Mouse (Mus musculus) erythroid progenitor cell, adult 5-6 weeks (primary cell): Measurements from ENCODE around the gene Rassf3. TPM values are rescaled to one million over a fixed set of nuclear protein-coding genes. Genes with fewer than 3 reads are reported as not detected.
A peak's percentile ranks its signal among the peaks of the same experiment; 100 is the strongest.

Experiments used
- ATAC-seq: replicated peaks from 2 replicates; pipeline ENCODE4 v1.8.0; 2016; ENCODE audit warnings: moderate number of reproducible peaks, mild to moderate bottlenecking, moderate TSS enrichment, inconsistent platforms; ENCODE audit not compliant: poor library complexity, low FRiP score, severe bottlenecking
- total RNA-seq, 2 experiments: library from RNA; stranded (forward) in 1 of 2; stranded (reverse) in 1 of 2; fragments of 150-400 nt in 1 of 2; fragments of 186-747, 209-891 nt in 1 of 2; gene quantifications; 2 replicates each; pipeline versions ENCODE4 v1.2.3 to v1.2.4; 2015 to 2017; ENCODE audit warnings: low replicate concordance in 2 of 2

Gene Rassf3
- total RNA-seq (2015; ENCODE audit: low replicate concordance) (9.2 and 9.7 TPM in 2 replicates), total RNA-seq (2017; ENCODE audit: low replicate concordance) (6.9 and 8.0 TPM in 2 replicates)

DNA sequence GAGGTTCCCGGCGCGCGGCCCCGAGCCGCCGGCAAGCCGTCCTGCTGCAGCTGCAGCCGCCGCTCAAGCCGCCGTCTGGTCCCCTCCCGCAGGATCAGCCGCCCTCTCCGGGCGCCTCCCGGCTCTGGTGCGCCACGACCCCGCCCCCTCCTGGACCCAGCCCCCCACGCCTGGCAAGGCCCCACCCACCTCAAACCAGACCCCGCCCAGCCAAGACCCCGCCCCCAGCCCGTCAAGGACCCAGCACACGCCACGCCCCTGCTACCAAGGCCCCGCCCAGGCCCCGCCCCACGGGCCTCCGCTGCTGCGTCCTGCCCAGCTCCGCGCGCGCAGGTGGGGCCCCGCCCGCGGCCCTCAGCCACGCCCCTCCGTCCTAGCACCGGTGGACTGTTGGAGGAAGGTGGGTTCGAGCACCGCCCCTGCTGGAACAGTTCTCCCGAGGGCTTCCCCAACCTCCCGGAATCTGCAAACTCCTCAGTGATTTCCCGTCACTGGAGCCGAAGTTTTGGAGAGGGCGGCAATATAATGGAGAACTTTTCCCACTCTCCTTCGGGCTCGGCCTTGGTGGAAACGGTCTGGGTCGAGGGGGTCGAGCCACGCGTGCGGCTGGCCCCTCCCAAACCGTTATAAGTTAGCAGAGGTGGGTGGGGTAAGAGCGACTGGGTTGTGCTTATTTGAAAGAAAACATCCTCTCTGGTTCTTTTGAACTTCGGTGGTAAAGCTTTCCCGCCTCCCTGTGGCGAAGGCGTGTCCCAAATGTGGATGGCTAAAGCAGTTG, at the start of gene Rassf3:
Rassf3 (minus strand) TSS at position 158 of the 778 bp plus-strand sequence.
- peak; percentile 83 for ATAC-seq

DNA sequence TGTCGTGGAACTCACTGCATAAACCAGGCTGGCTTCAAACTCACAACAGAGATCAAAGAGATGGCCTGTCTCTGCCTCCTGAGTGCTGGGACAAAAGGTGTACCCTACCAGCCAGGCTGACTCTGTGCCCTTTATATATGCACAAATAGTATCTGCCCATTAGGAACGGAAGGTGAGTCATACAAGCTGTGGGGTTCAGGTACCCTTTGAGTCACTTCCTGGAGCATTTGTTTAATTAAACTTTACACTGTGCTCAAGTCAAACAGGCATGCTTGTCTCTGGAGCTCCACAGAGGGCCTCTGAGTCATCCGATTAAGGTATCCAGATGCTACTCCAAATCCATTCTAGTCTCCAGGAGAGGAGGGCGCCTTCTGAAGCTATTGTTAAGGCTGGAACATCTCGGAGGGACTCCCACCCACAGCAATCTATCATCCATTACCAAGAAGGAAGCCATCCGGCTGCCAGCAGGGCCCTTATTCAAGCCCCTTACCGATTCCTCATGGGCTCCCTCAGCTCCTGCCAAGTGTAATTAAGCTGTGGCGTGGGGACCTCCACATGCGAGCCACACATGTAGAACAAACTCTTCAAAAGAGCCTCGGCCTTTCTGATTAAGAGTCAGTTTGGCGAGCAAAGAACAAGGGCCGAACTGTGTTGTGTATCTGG, 44.9 kb upstream of the Rassf3 start:
- no peak for ATAC-seq

DNA sequence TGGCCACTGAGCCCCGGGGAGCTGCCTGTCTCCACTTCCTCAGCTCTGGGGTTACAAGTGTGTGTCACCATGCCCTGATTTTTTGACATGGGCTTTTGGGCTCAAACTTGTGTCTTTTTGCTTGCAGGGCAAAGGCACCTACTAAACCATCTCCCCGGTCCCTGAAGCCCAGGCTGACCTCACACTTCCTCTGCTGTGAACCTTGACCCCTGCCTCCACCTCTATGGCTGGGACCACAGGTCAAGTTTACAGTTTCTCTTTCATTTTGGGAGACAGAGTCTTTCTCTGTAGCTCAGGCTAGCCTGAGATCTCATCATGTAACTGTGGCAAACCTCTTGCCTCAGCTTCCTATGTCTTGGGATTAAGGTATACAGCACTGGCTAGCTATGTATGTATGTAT, 43.6 kb upstream of the Rassf3 start:
- no peak for ATAC-seq

GRCm38 (mm10) chr10:121516008-121516600, 40.0 kb upstream of the Rassf3 start:
- ATAC-seq, result peak; percentile 90

GRCm38 (mm10) chr10:121509751-121510643, 33.9 kb upstream of the Rassf3 start:
- ATAC-seq, result no peak

GRCm38 (mm10) chr10:121507755-121508544, 31.8 kb upstream of the Rassf3 start:
- ATAC-seq, result no peak

DNA sequence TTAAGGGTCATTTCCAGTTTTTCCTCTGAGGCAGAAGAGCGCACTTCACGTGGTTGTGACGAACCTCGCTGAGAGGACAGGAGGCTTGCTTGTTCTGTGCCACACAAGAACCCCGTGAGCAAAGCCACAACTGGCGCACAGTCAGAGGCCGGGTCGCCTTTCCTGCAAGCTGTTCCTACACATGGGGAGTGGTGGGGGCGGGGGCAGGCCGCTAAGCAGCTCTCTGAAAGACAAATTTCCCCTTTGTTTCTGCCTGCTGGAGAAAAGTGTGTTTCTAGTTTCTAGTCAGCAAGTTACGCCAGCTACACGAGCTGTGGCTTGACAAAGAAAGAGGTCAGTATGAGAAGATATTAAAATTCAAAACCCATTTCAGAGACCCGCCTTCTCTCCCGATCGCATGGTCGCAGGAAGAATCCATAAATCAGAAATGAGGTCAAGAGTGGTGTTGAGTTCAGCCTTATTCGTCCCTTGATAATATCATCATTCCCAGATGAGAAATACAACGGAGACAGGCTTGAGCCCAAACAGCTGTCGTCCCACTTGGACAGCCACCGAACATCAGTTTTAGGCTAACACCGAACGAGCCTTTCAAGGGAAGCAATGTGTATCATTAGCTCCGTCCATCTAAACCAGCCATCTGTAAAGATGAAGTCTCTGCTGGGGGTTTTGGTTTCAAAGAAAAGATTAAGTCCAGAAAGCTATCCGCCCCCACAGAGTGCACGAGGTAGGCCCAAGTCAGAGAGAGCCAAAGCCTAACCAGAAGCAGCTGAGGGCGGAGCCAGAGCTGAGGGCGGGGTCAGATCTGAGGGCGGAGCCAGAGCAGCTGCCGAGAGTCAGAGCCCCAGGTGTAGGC, 30.8 kb upstream of the Rassf3 start:
- ATAC-seq, result peak; percentile 85

GRCm38 (mm10) chr10:121505929-121506328, 29.8 kb upstream of the Rassf3 start:
- ATAC-seq, result no peak

DNA sequence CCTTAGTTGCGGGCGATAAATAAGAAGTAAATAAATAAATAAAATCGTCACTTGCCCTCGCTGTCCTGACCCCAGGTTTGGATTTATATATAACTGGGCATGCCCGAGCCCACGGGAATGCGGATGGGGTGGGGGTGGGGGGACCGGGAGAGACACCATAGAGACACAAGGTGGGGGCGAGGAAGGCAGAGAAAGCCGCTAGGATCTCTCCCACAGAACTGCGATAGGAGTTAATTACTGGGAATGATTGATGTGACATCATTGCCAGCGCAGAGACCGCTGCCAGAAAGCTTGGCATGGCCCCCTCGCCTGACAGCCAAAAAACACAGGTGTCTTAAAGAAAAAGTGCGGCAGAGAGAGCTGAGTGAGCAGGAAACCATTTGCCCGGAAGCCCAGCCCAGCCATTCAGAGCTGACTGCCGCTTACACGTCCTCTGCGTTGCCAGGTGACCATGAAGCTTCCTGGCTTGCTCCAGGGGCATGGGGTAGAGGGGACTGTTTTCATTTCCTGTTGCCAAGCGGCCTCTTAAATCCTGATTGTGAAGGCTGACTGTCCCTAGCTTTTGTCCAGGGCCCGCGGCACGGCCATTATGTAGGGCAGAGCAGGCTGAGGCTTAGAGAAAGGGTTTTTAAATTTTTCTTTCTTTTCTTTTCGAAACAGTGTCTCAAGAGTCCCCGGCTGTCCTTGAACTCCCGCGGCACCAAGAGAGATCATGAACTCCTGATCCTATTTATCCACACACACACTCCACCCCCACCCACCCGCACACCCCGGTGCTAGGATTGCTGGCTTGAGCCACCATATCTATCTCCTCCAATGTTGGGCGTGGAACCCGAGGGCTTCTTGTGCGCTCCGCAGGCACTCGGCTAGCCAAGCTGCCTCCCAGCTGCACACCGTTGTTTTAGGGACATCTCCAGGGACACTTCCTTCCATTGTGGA, 29.1 kb upstream of the Rassf3 start:
- ATAC-seq, result peak; percentile 87

GRCm38 (mm10) chr10:121501160-121501559, 25.0 kb upstream of the Rassf3 start:
- ATAC-seq, result peak; percentile 81

DNA sequence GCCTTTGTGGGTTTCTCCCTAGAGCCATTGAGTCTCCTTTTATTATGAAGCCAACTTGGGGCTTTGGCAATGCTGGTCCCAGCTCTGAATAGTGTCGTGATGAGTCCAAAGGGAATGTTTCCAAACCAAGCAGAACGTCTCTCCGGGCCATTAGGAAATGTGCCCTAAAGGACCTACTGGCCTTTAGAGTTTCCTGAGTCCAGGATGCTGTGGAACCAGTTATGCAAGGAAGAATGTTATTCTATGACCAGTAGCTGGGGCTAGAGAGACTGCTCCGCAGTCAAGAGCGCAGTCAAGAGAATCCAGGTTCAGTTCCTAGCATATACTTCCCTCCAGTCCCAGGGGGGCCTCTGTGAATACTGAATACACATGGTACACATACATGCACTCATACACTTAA, 23.9 kb upstream of the Rassf3 start:
- no peak for ATAC-seq

GRCm38 (mm10) chr10:121499063-121499462, 22.9 kb upstream of the Rassf3 start:
- ATAC-seq, result no peak

- no peak for ATAC-seq
These were observed 22.3 kb upstream of the Rassf3 start for GRCm38 (mm10) chr10:121498481-121498904.

- ATAC-seq, result no peak
These were observed 21.8 kb upstream of the Rassf3 start for GRCm38 (mm10) chr10:121497968-121498367.

DNA sequence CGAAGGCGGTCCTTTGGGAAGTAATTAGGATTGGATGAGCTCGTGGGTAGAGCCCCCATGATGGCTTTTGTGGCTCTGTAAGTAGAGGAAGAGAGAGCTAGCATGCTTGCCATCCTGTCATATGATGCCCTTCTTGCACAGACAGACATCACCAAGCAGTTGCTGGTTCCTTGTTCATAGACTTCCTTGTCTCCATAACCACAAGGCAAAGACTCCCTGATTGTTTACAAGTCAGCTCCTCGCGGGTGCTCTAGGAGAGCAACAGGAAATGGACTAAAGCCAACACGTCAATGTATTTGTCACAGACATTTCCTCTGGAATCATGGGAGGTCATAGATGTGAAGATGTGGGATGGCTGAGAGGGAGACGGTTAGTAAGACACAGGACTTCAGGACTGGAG, 20.5 kb upstream of the Rassf3 start:
- no peak for ATAC-seq

GRCm38 (mm10) chr10:121494163-121494425, 17.9 kb upstream of the Rassf3 start:
- no peak for ATAC-seq

DNA sequence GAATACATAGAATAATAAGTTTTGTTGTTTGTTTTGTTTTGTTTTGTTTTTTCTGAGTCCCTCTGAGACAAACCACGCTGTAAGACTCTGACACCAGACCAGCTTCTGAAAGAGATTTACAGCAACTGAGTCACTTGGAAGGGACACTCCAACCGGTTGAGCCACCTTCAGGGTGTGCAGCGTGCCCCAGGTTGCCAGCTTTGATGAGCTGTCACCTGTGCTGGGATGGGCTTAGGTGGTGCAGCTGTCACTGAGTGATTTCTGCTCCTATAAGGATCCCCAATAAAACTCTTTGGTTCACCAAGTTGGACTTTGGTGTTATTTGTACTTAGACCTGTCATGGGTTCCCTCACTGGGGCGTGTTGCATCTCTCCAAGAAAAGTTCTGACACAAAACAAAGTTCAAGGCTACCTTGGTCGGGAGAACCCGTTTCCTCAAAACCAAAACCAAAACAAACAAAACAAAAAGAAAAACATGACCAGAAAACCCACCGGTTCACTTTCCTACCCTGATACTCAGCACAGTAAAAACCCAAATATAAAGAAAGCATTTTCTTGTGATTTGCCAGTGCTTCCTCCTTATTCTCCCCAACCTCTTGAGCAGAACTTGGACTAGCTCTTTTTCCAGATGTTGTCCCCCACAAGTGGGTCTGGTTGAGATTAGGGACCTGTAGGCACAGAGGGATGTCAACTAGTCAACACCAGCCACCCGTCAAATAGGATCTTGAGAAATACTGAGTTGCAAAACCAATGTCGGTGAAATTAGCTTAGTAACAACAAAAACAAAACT, 17.4 kb upstream of the Rassf3 start:
- no peak for ATAC-seq
